Mouse (Mus musculus) embryonic stem cell, embryonic (primary cell): ENCODE measurements at regions not wholly inside any gene's neighbourhood (a gene's known extent, or its start where the extent isn't known, plus 50 kb on each side); places are given as distances from the start of the nearest gene placed in this dataset.

Experiments
- CTCF ChIA-PET, 4 experiments: fragments of 300-600 bp in 2 of 4; fragments of 350-600 bp in 2 of 4; sonication (Branson Sonifier 250); formaldehyde crosslinking; loops; one replicate each; lab custom pipeline; 2022; ENCODE audit warnings: inconsistent platforms in 2 of 4; lab: Charles Lee
- POLR2A ChIA-PET, 4 experiments: fragments of 300-600 bp in 2 of 4; fragments of 350-600 bp in 2 of 4; sonication (Branson Sonifier 250); formaldehyde crosslinking; loops; one replicate each; lab custom pipeline; 2022; ENCODE audit warnings: antibody characterized with exemption in 4 of 4, inconsistent platforms in 1 of 4; lab: Charles Lee

DNA sequence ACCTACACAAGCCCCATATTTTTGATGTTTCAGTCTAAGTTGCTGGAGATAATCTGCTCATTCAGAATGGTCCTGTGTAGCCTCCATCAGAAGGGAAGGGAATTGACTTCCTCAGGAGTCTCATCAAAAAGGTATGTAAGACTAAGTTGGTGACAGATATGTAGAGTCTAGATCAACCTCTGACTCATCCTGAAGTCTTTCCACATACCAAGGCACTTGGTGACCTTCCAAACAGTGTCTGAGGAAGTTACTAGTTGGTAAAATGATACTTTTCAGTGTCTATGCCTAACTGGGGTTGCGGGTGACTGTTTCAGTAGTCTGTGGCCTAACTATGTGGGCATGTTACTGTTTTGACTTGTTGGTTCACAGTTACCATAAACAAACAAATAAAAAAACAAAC, 133.0 kb upstream of the Plcb4 start:
- CTCF ChIA-PET, result no interaction called here

GRCm38 (mm10) chr2:135529619-135530018, 129.2 kb upstream of the Plcb4 start:
- POLR2A ChIA-PET, result no interaction called here
- CTCF ChIA-PET, result no interaction called here

More for the DNA sequence above, 133.0 kb upstream of the Plcb4 start:
- POLR2A ChIA-PET, result no interaction called here

GRCm38 (mm10) chr2:135536303-135536871, 122.4 kb upstream of the Plcb4 start:
- POLR2A ChIA-PET, result interaction anchor here in 2 of 4 experiments (0.5 to 2.2 kb wide), 7 partner anchors 9 to 1399 kb away, joined by 3 to 15 read pairs (median 3); partner anchors contain the start of gene Plcb4 (in 1 of the 2)
- CTCF ChIA-PET, result interaction anchor here in 3 of 4 experiments (0.6 to 1.2 kb wide), 5 partner anchors 13 to 421 kb away, joined by 3 to 13 read pairs (median 4); no protein-coding TSS in a partner anchor

- ChIA-PET CTCF (no interaction called here), POLR2A (interaction anchor here in 2 of 4 experiments (1.0 to 1.3 kb wide), 2 partner anchors 11 to 276 kb away, joined by 3 to 5 read pairs; no protein-coding TSS in a partner anchor)
These were observed 120.8 kb upstream of the Plcb4 start for GRCm38 (mm10) chr2:135538022-135538421.

DNA sequence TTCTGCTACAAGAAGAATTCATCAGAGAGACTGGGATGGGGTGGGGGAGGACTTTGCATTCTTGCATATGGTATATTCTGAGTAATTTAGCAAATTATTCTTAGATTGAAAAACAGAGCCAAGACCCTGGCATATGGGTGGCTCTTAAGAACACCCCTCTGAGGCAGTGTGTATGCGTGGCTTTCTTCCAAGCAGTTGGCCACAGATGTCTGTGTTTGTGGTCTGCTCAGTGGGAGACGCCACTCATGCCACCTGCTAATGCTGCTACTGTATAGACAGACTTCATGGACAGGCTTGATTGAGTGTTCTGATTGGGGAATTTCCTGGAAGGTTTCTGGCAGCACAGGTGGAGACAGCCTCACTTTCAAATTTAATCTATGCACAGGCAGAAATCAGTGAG, 117.8 kb upstream of the Plcb4 start:
- POLR2A ChIA-PET, result interaction anchor here in 2 of 4 experiments (1.3 to 1.5 kb wide), 2 partner anchors 106 kb away, joined by 3 to 5 read pairs; no protein-coding TSS in a partner anchor
- CTCF ChIA-PET, result interaction anchor here in 2 of 4 experiments (0.5 to 0.6 kb wide), 2 partner anchors 22 to 88 kb away, joined by 3 to 4 read pairs; no protein-coding TSS in a partner anchor

DNA sequence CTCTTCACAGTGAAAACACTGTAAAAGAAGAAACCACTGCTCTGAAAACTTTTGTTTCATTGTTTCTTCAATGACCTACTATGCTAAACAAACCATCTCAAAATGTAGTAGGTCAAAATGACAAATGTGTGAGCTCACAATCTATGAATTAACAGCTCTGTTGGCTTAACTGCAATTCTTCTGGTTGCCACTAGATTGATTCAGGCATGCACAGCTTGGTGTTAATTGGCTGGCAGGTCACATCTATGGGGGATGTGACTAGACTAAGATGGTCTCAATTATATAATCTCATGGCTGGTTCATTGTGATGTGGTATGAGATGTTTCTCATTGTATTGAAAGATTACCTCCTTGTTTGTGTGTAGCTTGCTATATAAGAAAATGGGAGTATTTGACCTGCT, 116.9 kb upstream of the Plcb4 start:
- POLR2A ChIA-PET, result interaction anchor here in 2 of 4 experiments (1.0 to 1.5 kb wide), 2 partner anchors 105 to 426 kb away, joined by 3 read pairs; no protein-coding TSS in a partner anchor
- CTCF ChIA-PET, result interaction anchor here in 1 of 4 experiments (0.6 kb wide), 2 partner anchors 18 to 149 kb away, joined by 4 read pairs; no protein-coding TSS in a partner anchor

DNA sequence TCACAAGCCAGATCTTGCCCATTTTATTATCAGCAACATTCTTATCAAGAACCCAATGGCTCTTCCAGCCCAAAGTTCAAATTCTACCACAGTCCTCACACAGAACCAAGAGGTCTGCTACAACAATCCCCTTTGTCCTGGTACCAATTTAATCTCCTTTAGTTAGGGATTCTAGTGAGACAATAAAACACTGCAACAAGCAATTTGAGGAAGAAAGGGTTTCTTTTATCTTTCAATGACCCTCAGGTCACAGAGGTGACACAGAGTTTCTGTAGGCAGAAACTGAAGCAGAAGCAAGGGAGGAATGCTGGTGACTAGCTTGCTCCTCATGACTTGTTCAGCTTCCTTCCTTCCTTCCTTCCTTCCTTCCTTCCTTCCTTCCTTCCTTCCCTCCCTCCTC, 113.9 kb upstream of the Plcb4 start:
- ChIA-PET CTCF (no interaction called here), POLR2A (interaction anchor here in 2 of 4 experiments (1.4 kb wide), 2 partner anchors 101 to 102 kb away, joined by 3 read pairs; no protein-coding TSS in a partner anchor)

DNA sequence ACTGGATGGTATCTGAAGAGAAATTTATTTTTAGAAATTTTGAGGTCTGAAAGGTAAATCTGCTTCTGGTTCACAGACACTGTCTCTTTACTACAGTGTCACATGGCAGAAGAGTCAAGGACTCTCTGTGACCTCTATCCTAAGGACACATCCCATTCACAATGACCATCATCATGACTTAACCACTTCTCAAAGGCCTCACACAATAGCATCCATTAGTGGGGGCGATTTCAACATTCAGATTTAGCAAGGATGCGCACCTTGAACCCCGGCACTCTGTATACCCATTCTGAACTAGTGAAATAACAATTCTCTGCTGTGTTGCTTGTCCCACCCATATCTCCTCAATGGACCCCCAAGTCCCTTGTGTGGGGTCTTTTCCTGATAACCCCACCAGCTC, 110.8 kb upstream of the Plcb4 start:
- ChIA-PET CTCF (interaction anchor here in 1 of 4 experiments (0.6 kb wide), 1 partner anchor 115 kb away, joined by 3 read pairs; no protein-coding TSS in a partner anchor), POLR2A (interaction anchor here (0.7 to 2.0 kb wide), 9 partner anchors 9 to 109 kb away, joined by 3 to 8 read pairs (median 5); no protein-coding TSS in a partner anchor)

GRCm38 (mm10) chr2:135553031-135553430, 105.8 kb upstream of the Plcb4 start:
- ChIA-PET POLR2A (no interaction called here), CTCF (no interaction called here)

DNA sequence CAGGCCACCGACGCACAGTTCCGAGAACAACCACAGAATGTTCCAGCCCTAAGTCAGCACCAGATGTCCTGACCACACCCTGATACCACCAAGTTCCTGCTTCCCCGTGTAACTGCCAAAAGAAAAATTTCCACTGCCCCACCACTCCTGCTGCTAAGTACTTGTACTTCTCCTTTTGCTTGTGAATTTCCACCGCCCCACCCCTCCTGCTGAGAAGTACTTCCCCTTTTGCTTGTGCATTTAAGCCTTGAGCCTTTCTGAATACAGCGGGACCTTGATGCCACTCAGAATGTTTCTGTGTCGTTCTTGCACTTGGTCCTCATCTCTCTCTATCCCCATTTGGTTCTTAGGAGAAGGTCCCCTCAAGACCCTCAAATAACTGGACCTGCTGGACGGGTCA, 100.8 kb upstream of the Plcb4 start:
- POLR2A ChIA-PET, result interaction anchor here in 2 of 4 experiments (0.7 to 5.4 kb wide), 8 partner anchors 12 to 113 kb away, joined by 3 to 46 read pairs (median 5); partner anchors contain the start of gene Plcb4 (in 1 of the 2)
- CTCF ChIA-PET, result interaction anchor here in 1 of 4 experiments (0.7 kb wide), 1 partner anchor 400 kb away, joined by 3 read pairs; no protein-coding TSS in a partner anchor

DNA sequence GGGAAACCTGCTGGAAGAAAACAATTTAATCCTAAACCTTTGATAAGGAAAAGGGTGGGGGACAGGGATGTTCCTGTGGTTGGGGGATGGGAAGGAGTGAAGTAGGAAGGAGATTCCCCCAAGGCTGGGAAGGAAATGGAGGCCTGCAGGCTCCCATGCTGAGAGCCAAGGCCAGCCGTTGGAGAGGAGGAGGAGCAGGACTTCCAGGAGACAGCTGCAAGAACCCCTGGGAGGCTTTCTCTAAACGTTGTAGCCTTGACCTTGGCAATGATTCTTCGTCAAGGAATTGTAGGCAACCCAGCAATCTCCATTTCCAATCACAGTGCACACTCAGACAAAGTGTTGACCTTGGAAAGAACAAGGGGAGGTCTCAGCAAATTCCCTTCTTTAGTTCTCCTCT, 99.5 kb upstream of the Plcb4 start:
- CTCF ChIA-PET, result no interaction called here

GRCm38 (mm10) chr2:135559933-135560710, 98.7 kb upstream of the Plcb4 start:
- CTCF ChIA-PET, result no interaction called here
- POLR2A ChIA-PET, result interaction anchor here (0.6 to 5.4 kb wide), 22 partner anchors 9 to 101 kb away, joined by 3 to 46 read pairs (median 6); partner anchors contain the start of gene Plcb4 (in 2 of the 4)

More for the DNA sequence above, 99.5 kb upstream of the Plcb4 start:
- POLR2A ChIA-PET, result interaction anchor here in 3 of 4 experiments (0.5 to 5.4 kb wide), 16 partner anchors 9 to 105 kb away, joined by 3 to 46 read pairs (median 8); partner anchors contain the start of gene Plcb4 (in 2 of the 3)

DNA sequence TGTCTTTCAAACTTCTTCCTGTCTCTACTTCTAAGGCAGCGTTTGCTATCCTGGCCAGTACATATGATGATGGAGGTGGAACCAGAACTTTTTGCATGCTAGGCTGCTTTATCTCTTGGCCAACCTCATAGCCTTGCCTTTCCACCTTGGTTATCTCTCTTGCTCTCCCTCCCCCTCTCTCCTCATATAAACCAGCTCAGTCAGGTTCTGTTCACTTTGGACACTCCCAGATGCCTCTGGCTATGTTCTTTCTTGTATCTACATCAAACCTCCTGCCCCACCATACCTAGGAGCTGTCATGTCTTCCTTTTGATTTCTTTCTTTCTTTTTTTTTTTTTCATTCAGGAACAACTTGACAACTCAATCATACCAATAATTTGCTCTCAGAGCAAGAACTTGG, 98.0 kb upstream of the Plcb4 start:
- CTCF ChIA-PET, result no interaction called here
- POLR2A ChIA-PET, result interaction anchor here (0.9 to 5.4 kb wide), 16 partner anchors 8 to 100 kb away, joined by 3 to 46 read pairs (median 8); partner anchors contain the start of gene Plcb4 (in 2 of the 4)

GRCm38 (mm10) chr2:135561716-135562115, 97.1 kb upstream of the Plcb4 start:
- ChIA-PET POLR2A (interaction anchor here in 3 of 4 experiments (0.7 to 4.2 kb wide), 10 partner anchors 9 to 156 kb away, joined by 3 to 37 read pairs (median 4); partner anchors contain the start of gene Plcb4 (in 1 of the 3)), CTCF (no interaction called here)

DNA sequence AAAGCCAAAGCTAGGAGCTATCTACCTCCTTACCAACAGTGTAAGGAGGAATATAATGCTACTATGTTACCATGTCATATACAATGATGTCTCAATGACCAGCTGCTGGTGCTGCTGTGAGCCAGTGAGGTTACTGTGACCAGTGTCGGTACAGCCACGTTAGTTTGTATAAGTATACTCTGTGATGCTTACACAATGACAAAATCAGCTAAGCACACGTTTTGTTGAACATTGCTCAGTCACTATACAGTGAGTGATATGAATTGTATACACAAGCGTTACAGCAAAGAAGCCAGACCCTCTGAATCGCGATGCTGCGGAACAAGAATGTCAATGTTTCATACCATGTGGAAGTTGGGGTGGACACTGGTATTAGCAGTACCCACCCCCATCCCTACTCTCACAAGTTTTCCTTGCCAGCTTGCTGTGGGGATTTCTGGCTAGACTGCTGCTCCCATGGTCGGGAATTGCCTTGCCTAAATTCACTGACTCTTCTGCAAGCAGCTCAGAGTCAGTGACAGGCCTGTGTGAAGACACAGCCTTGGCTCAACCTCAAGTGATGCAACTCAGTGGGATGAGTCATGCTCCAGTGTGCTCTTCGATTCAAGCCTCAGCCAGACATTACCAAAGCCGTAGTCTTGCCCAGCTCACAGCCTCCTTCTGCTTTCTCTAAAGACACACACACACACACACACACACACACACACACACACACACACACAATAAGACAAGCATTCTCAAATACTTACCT, 96.5 kb upstream of the Plcb4 start:
- CTCF ChIA-PET, result interaction anchor here in 2 of 4 experiments (0.6 kb wide), 2 partner anchors 22 to 186 kb away, joined by 3 to 5 read pairs; no protein-coding TSS in a partner anchor

DNA sequence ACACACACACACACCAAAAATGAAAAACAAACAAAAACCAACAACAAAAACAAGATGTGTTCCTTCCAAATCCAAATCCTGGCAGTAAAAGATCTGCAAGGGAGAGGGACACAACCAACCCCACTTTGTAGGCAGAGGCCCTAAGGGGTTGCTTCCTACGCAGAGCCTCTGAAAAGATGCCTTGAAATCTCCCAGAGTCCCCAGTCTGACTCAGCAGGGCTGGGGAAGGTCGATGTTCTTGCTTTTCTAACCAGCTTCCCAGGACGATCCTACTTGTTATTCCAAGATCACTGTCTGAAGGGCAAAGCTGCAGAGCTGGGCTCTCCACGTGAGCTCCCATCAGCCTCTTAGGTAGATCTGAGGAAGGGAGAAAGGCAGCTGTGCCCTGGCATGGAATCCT, 94.6 kb upstream of the Plcb4 start:
- CTCF ChIA-PET, result no interaction called here
- POLR2A ChIA-PET, result interaction anchor here in 3 of 4 experiments (0.7 to 1.4 kb wide), 4 partner anchors 59 to 94 kb away, joined by 3 to 7 read pairs (median 4); partner anchors contain the start of gene Plcb4 (in 3 of the 3)

More for the DNA sequence above, 96.5 kb upstream of the Plcb4 start:
- POLR2A ChIA-PET, result interaction anchor here in 3 of 4 experiments (0.7 to 4.2 kb wide), 12 partner anchors 8 to 155 kb away, joined by 3 to 37 read pairs (median 3); partner anchors contain the start of gene Plcb4 (in 1 of the 3)

- POLR2A ChIA-PET, result interaction anchor here in 2 of 4 experiments (0.7 to 4.6 kb wide), 6 partner anchors 8 to 90 kb away, joined by 3 to 43 read pairs (median 4); partner anchors contain the start of gene Plcb4 (in 1 of the 2)
- CTCF ChIA-PET, result no interaction called here
These were observed 90.5 kb upstream of the Plcb4 start for GRCm38 (mm10) chr2:135568350-135568749.
